Mouse (Mus musculus) kidney, postnatal 10 days (tissue): ENCODE data around the gene Pkn2.

Experiments
- DNase-seq: peaks from one replicate; pipeline ENCODE4 v3.0.0; 2021; ENCODE audit warnings: mixed read lengths

Gene Pkn2

GRCm38 (mm10) chr3:142826449-142827146, 55.2 kb downstream of the Pkn2 start:
- no peak for DNase-seq

- DNase-seq: no peak
These were observed 58.2 kb downstream of the Pkn2 start for GRCm38 (mm10) chr3:142823606-142824005.

- no peak for DNase-seq
These were observed 64.3 kb downstream of the Pkn2 start for GRCm38 (mm10) chr3:142817506-142817905.

GRCm38 (mm10) chr3:142811582-142811981, 70.2 kb downstream of the Pkn2 start:
- DNase-seq: no peak

GRCm38 (mm10) chr3:142795587-142795986, 86.2 kb downstream of the Pkn2 start:
- DNase-seq: no peak

GRCm38 (mm10) chr3:142786423-142787072, 95.3 kb downstream of the Pkn2 start:
- DNase-seq: no peak

- no peak for DNase-seq
These were observed 104.6 kb downstream of the Pkn2 start for GRCm38 (mm10) chr3:142777227-142777626.

- DNase-seq: no peak
These were observed 108.1 kb downstream of the Pkn2 start for GRCm38 (mm10) chr3:142773538-142774191.

- DNase-seq: no peak
These were observed 111.3 kb downstream of the Pkn2 start for GRCm38 (mm10) chr3:142770518-142770917.

- DNase-seq: no peak
These were observed 113.3 kb downstream of the Pkn2 start for GRCm38 (mm10) chr3:142768498-142768897.

- DNase-seq: no peak
These were observed 116.0 kb downstream of the Pkn2 start for GRCm38 (mm10) chr3:142765778-142766165.

- DNase-seq: peak; percentile 97
These were observed 116.6 kb downstream of the Pkn2 start, which contains the start of gene Gtf2b for GRCm38 (mm10) chr3:142764995-142765777. Gene Gtf2b, plus strand, starts transcription at chr3:142765045.

GRCm38 (mm10) chr3:142760356-142760755, 121.4 kb downstream of the Pkn2 start:
- no peak for DNase-seq

GRCm38 (mm10) chr3:142758593-142758992, 123.2 kb downstream of the Pkn2 start:
- no peak for DNase-seq

GRCm38 (mm10) chr3:142757841-142758240, 124.0 kb downstream of the Pkn2 start:
- no peak for DNase-seq

GRCm38 (mm10) chr3:142755132-142755867, 126.5 kb downstream of the Pkn2 start:
- no peak for DNase-seq

GRCm38 (mm10) chr3:142749131-142749530, 132.7 kb downstream of the Pkn2 start:
- no peak for DNase-seq

GRCm38 (mm10) chr3:142747673-142748072, 134.1 kb downstream of the Pkn2 start:
- DNase-seq: peak; percentile 50

GRCm38 (mm10) chr3:142745076-142745475, 136.7 kb downstream of the Pkn2 start:
- DNase-seq: no peak

GRCm38 (mm10) chr3:142743973-142744898, 137.6 kb downstream of the Pkn2 start:
- DNase-seq: peak; percentile 64
